ENCODE assay signal across 12 mouse cellular contexts in genomic region chr3:99288302-99288701, GRCm38 (mm10). TPM values are rescaled to one million over a fixed set of nuclear protein-coding genes. Genes with fewer than 3 reads are reported as not detected.
DNase-seq lines count a peak whose midpoint lies in the region; ATAC-seq and TF ChIP-seq lines count a peak whose summit lies in the region.
"Had no signal": no experiment of that assay in that cellular context is flagged by ENCODE, and none has a peak within 500 bp of the region (broad histone marks: within the 10 kb centered on the region; RNA-seq: fewer than 3 reads in every experiment).

No protein-coding gene starts in this region.

- no peaks in the 10 kb centered on the region for H3K36me3 ChIP-seq in hindbrain, postnatal 0 days (ENCODE audit: insufficient read depth, low read length)
- no peaks in the 10 kb centered on the region for H3K36me3 ChIP-seq in hindbrain, embryonic 16.5 days (ENCODE audit: control insufficient read depth, insufficient read depth, low read length)
- no peaks in the 10 kb centered on the region for H3K36me3 ChIP-seq in midbrain, embryonic 11.5 days (ENCODE audit: control insufficient read depth, insufficient read depth, low read length)
- no peaks in the 10 kb centered on the region for H3K36me3 ChIP-seq in midbrain, embryonic 15.5 days (replicated peaks)
- H3K36me3 ChIP-seq: midbrain, embryonic 12.5 days had no signal

- no peaks in the 10 kb centered on the region for H3K9me3 ChIP-seq in hindbrain, postnatal 0 days (ENCODE audit: low read length)
- H3K9me3 ChIP-seq in hindbrain, embryonic 16.5 days (ENCODE audit: control insufficient read depth, low read length) = no peaks in the 10 kb centered on the region
- no peaks in the 10 kb centered on the region for H3K9me3 ChIP-seq in midbrain, embryonic 11.5 days (ENCODE audit: control insufficient read depth, low read length)
- no peaks in the 10 kb centered on the region for H3K9me3 ChIP-seq in midbrain, embryonic 15.5 days
- H3K9me3 ChIP-seq: limb, embryonic 13.5 days; midbrain, embryonic 12.5 days had no signal

- 60% methylated on average over 2 of the region's 2 CpGs for WGBS in hindbrain, postnatal 0 days
- WGBS in hindbrain, embryonic 16.5 days = 68% methylated on average over 2 of the region's 2 CpGs
- 50% methylated on average over 2 of the region's 2 CpGs for WGBS in midbrain, embryonic 11.5 days
- 58% methylated on average over 2 of the region's 2 CpGs for WGBS in midbrain, embryonic 15.5 days

- no peak overlapping the region for H3K27ac ChIP-seq in hindbrain, postnatal 0 days
- H3K27ac ChIP-seq in hindbrain, embryonic 16.5 days (ENCODE audit: low read depth, low read length) = no peak overlapping the region
- H3K27ac ChIP-seq in midbrain, embryonic 11.5 days (ENCODE audit: low read depth, low read length) = no peak overlapping the region
- H3K27ac ChIP-seq in midbrain, embryonic 15.5 days = no peak overlapping the region
- H3K27ac ChIP-seq: limb, embryonic 13.5 days; midbrain, embryonic 12.5 days had no signal

- no peak overlapping the region for H3K4me3 ChIP-seq in hindbrain, postnatal 0 days (ENCODE audit: low read length)
- H3K4me3 ChIP-seq in hindbrain, embryonic 16.5 days (ENCODE audit: low read length) = no peak overlapping the region
- H3K4me3 ChIP-seq in midbrain, embryonic 11.5 days (ENCODE audit: low read depth, low read length) = no peak overlapping the region
- H3K4me3 ChIP-seq in midbrain, embryonic 15.5 days = no peak overlapping the region
- H3K4me3 ChIP-seq: limb, embryonic 13.5 days; midbrain, embryonic 12.5 days had no signal

- H3K27me3 ChIP-seq in hindbrain, postnatal 0 days (ENCODE audit: insufficient read depth, low read length) = no peaks in the 10 kb centered on the region
- no peaks in the 10 kb centered on the region for H3K27me3 ChIP-seq in hindbrain, embryonic 16.5 days (replicated peaks; ENCODE audit: control insufficient read depth, insufficient read depth, low read length)
- H3K27me3 ChIP-seq in midbrain, embryonic 11.5 days (ENCODE audit: control insufficient read depth, insufficient read depth, low read length) = no peaks in the 10 kb centered on the region
- H3K27me3 ChIP-seq in midbrain, embryonic 15.5 days (replicated peaks) = no peaks in the 10 kb centered on the region
- H3K27me3 ChIP-seq: limb, embryonic 13.5 days; midbrain, embryonic 12.5 days had no signal

- no peak overlapping the region for H3K9ac ChIP-seq in hindbrain, postnatal 0 days (replicated peaks; ENCODE audit: low read length)
- H3K9ac ChIP-seq in hindbrain, embryonic 16.5 days (ENCODE audit: low read depth, low read length) = no peak overlapping the region
- no peak overlapping the region for H3K9ac ChIP-seq in midbrain, embryonic 11.5 days (ENCODE audit: low read length)
- H3K9ac ChIP-seq in midbrain, embryonic 15.5 days = no peak overlapping the region
- H3K9ac ChIP-seq: limb, embryonic 13.5 days; midbrain, embryonic 12.5 days had no signal

- H3K4me1 ChIP-seq in hindbrain, postnatal 0 days (ENCODE audit: insufficient read depth, low read length) = no peaks in the 10 kb centered on the region
- no peaks in the 10 kb centered on the region for H3K4me1 ChIP-seq in hindbrain, embryonic 16.5 days (ENCODE audit: control insufficient read depth, insufficient read depth, low read depth, low read length)
- no peaks in the 10 kb centered on the region for H3K4me1 ChIP-seq in midbrain, embryonic 11.5 days (ENCODE audit: control insufficient read depth, insufficient read depth, low read length)
- 0 out of 2 replicates have a peak, but pooled peaks cover 5% of the 10 kb centered on the region for H3K4me1 ChIP-seq in midbrain, embryonic 15.5 days

- DNase-seq in hindbrain, postnatal 0 days (ENCODE audit: low spot score) = no peak
- DNase-seq in midbrain, embryonic 11.5 days (ENCODE audit: low spot score, missing footprints) = peak; percentile 47
- DNase-seq in ZHBTc4 (ENCODE audit: low read depth, low spot score) = peak; percentile 39
- peak; percentile 18 to 23 for DNase-seq in thymus, postnatal 36 days
- DNase-seq in cerebellum, adult 8-10 months = no peak
- DNase-seq in gastrocnemius, postnatal 25 days = no peak
- DNase-seq: cerebellum, adult 11 months; heart, postnatal 36 days had no signal

- no peak overlapping the region for H3K4me2 ChIP-seq in hindbrain, postnatal 0 days (ENCODE audit: low read depth, low read length)
- no peak overlapping the region for H3K4me2 ChIP-seq in hindbrain, embryonic 16.5 days (ENCODE audit: low read length)
- no peak overlapping the region for H3K4me2 ChIP-seq in midbrain, embryonic 11.5 days
- H3K4me2 ChIP-seq in midbrain, embryonic 15.5 days = no peak overlapping the region
- H3K4me2 ChIP-seq: limb, embryonic 13.5 days; midbrain, embryonic 12.5 days had no signal

- TF ChIP-seq CTCF in hindbrain, postnatal 0 days (IDR thresholded peaks at IDR 0.05; ENCODE audit: low read depth) = peak; percentile 16; the same call in 1 of the 2 replicates

- ATAC-seq in hindbrain, postnatal 0 days = no peak
- no peak for ATAC-seq in hindbrain, embryonic 16.5 days
- no peak for ATAC-seq in midbrain, embryonic 11.5 days (ENCODE audit: low FRiP score)
- no peak for ATAC-seq in midbrain, embryonic 15.5 days (replicated peaks)

RNA-seq across cellular contexts. Expression of gene Tbx15, which starts 48.1 kb away (rescaled TPM):
- total RNA-seq in hindbrain, postnatal 0 days (2014; rRNA removed) = 2.9 and 4.3 TPM in 2 replicates
- 0.64 TPM in 2 replicates for polyA plus RNA-seq in hindbrain, postnatal 0 days (2015; fragmentation: Nextera tagmentation; extraction: Ambion mirVana)
- 0.66 and 1.0 TPM in 2 replicates for polyA plus RNA-seq in hindbrain, embryonic 16.5 days (2015; fragmentation: Nextera tagmentation; extraction: Ambion mirVana)
- 1.6 and 1.8 TPM in 2 replicates for polyA plus RNA-seq in midbrain, embryonic 11.5 days (2014; fragmentation: Nextera tagmentation; extraction: Ambion mirVana)
- polyA plus RNA-seq in midbrain, embryonic 15.5 days (2015; fragmentation: Nextera tagmentation; extraction: Ambion mirVana) = 0.61 and 0.69 TPM in 2 replicates
- 100 to 1,000 TPM; 104 to 122 TPM for total RNA-seq in gastrocnemius, postnatal 25 days (2021)

Comparison
In these comparisons a context has a peak if more than half of its experiments do, and no peak if none do; other contexts are left out.
1. DNase-seq: peak in midbrain, embryonic 11.5 days (single experiment), ZHBTc4 (single experiment) and thymus, postnatal 36 days (2 of 2); none in hindbrain, postnatal 0 days (single experiment), cerebellum, adult 8-10 months (single experiment) and gastrocnemius, postnatal 25 days (single experiment).